Comparison of ENCODE assay signal across 9 mouse cellular contexts in the genomic region with DNA sequence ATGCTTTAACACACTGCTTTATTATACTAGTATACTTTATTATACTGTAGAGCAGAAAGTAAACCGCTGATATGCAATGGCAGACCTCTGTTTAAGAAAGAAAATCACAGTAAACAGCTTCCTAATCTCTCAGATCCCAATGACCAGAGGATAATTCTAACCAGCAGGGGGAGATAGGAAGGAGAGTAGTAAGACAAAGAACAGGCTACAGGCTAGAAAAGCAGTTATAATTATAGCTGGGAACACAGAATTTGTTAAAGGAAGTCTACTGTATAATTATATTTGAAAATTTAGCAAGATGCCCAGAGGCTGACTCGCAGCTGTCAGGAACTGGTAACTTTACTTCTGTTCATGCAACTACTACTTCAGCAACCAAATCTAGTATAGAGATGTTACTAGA.
DNase-seq lines count a peak whose midpoint lies in the region; ATAC-seq and TF ChIP-seq lines count a peak whose summit lies in the region.
"Had no signal": no experiment of that assay in that cellular context is flagged by ENCODE, and none has a peak within 500 bp of the region (broad histone marks: within the 10 kb centered on the region; RNA-seq: fewer than 3 reads in every experiment).

No protein-coding gene starts in this region.

- intact Hi-C loops in heart, postnatal 36 days (cut with DNase I): loop anchor here (1.0 to 5.0 kb wide), 2 partner anchors 66 to 177 kb away; partner anchors contain the start of gene Tbc1d5

- H3K9me3 ChIP-seq in forebrain, embryonic 13.5 days (replicated peaks): no peaks in the 10 kb centered on the region
- no peaks in the 10 kb centered on the region for H3K9me3 ChIP-seq in forebrain, embryonic 11.5 days (ENCODE audit: control insufficient read depth, low read length)
- no peaks in the 10 kb centered on the region for H3K9me3 ChIP-seq in liver, postnatal 0 days (ENCODE audit: low read length)
- no peaks in the 10 kb centered on the region for H3K9me3 ChIP-seq in midbrain, postnatal 0 days (ENCODE audit: low read length)
- H3K9me3 ChIP-seq in intestine, embryonic 16.5 days (ENCODE audit: control insufficient read depth, low read length): no peaks in the 10 kb centered on the region
- H3K9me3 ChIP-seq: lung, embryonic 15.5 days had no signal

- TF ChIP-seq CTCF in liver, postnatal 0 days (IDR thresholded peaks at IDR 0.05; ENCODE audit: low read depth): peak; percentile 56
- TF ChIP-seq CTCF in midbrain, postnatal 0 days (IDR thresholded peaks at IDR 0.05): peak; percentile 73

- TF ChIP-seq EP300 in liver, postnatal 0 days (IDR thresholded peaks at IDR 0.05; ENCODE audit: low read depth): no peak

- no peaks in the 10 kb centered on the region for H3K36me3 ChIP-seq in forebrain, embryonic 13.5 days (ENCODE audit: poor library complexity, severe bottlenecking)
- H3K36me3 ChIP-seq in forebrain, embryonic 11.5 days (ENCODE audit: control insufficient read depth, insufficient read depth, low read length): no peaks in the 10 kb centered on the region
- no peaks in the 10 kb centered on the region for H3K36me3 ChIP-seq in liver, postnatal 0 days (replicated peaks; ENCODE audit: insufficient read depth, low read length)
- H3K36me3 ChIP-seq in midbrain, postnatal 0 days (ENCODE audit: insufficient read depth, low read length): no peaks in the 10 kb centered on the region
- no peaks in the 10 kb centered on the region for H3K36me3 ChIP-seq in intestine, embryonic 16.5 days (ENCODE audit: control insufficient read depth, insufficient read depth, low read length)
- H3K36me3 ChIP-seq: lung, embryonic 15.5 days had no signal

- H3K27ac ChIP-seq in forebrain, embryonic 13.5 days: no peak overlapping the region
- no peak overlapping the region for H3K27ac ChIP-seq in forebrain, embryonic 11.5 days (ENCODE audit: low read depth, low read length)
- no peak overlapping the region for H3K27ac ChIP-seq in liver, postnatal 0 days (ENCODE audit: low read depth)
- no peak overlapping the region for H3K27ac ChIP-seq in midbrain, postnatal 0 days (ENCODE audit: low read depth, low read length)
- H3K27ac ChIP-seq in intestine, embryonic 16.5 days (ENCODE audit: low read length): no peak overlapping the region
- H3K27ac ChIP-seq: lung, embryonic 15.5 days had no signal

- no peak overlapping the region for H3K4me2 ChIP-seq in forebrain, embryonic 13.5 days
- no peak overlapping the region for H3K4me2 ChIP-seq in forebrain, embryonic 11.5 days (ENCODE audit: low read depth, low read length, severe bottlenecking)
- no peak overlapping the region for H3K4me2 ChIP-seq in liver, postnatal 0 days (ENCODE audit: low read depth, low read length)
- no peak overlapping the region for H3K4me2 ChIP-seq in midbrain, postnatal 0 days (ENCODE audit: low read depth, low read length, poor library complexity, severe bottlenecking)
- H3K4me2 ChIP-seq in intestine, embryonic 16.5 days (ENCODE audit: low read depth, low read length): no peak overlapping the region
- H3K4me2 ChIP-seq: lung, embryonic 15.5 days had no signal

- H3K27me3 ChIP-seq in forebrain, embryonic 13.5 days: no peaks in the 10 kb centered on the region
- H3K27me3 ChIP-seq in forebrain, embryonic 11.5 days (ENCODE audit: control insufficient read depth, insufficient read depth, low read length): no peaks in the 10 kb centered on the region
- H3K27me3 ChIP-seq in liver, postnatal 0 days (ENCODE audit: insufficient read depth, low read length): no peaks in the 10 kb centered on the region
- no peaks in the 10 kb centered on the region for H3K27me3 ChIP-seq in midbrain, postnatal 0 days (ENCODE audit: insufficient read depth, low read length)
- no peaks in the 10 kb centered on the region for H3K27me3 ChIP-seq in intestine, embryonic 16.5 days (replicated peaks; ENCODE audit: control insufficient read depth, insufficient read depth, low read length)
- H3K27me3 ChIP-seq: lung, embryonic 15.5 days had no signal

- DNase-seq in forebrain, embryonic 11.5 days (ENCODE audit: low spot score): no peak
- no peak for DNase-seq in liver, postnatal 0 days
- no peak for DNase-seq in liver
- peak; percentile 61 for DNase-seq in embryo, embryonic 10.5 days (ENCODE audit: low spot score)
- DNase-seq in midbrain, postnatal 0 days (ENCODE audit: low spot score): peak; percentile 59
- no peak for DNase-seq in heart, postnatal 36 days

- 51% methylated on average over 2 of the region's 2 CpGs for WGBS in forebrain, embryonic 13.5 days
- WGBS in forebrain, embryonic 11.5 days: 67% methylated on average over 2 of the region's 2 CpGs
- 58% methylated on average over 2 of the region's 2 CpGs for WGBS in liver, postnatal 0 days (ENCODE audit: insufficient replicate concordance)
- WGBS in midbrain, postnatal 0 days: 64% methylated on average over 2 of the region's 2 CpGs
- WGBS in intestine, embryonic 16.5 days: 55% methylated on average over 2 of the region's 2 CpGs

- no peaks in the 10 kb centered on the region for H3K4me1 ChIP-seq in forebrain, embryonic 13.5 days
- no peaks in the 10 kb centered on the region for H3K4me1 ChIP-seq in forebrain, embryonic 11.5 days (replicated peaks; ENCODE audit: control insufficient read depth, insufficient read depth, low read length)
- H3K4me1 ChIP-seq in liver, postnatal 0 days (ENCODE audit: insufficient read depth): no peaks in the 10 kb centered on the region
- H3K4me1 ChIP-seq in midbrain, postnatal 0 days (ENCODE audit: insufficient read depth, low read length): no peaks in the 10 kb centered on the region
- no peaks in the 10 kb centered on the region for H3K4me1 ChIP-seq in intestine, embryonic 16.5 days (ENCODE audit: control insufficient read depth, insufficient read depth, low read length)
- H3K4me1 ChIP-seq: lung, embryonic 15.5 days had no signal

- no peak overlapping the region for H3K4me3 ChIP-seq in forebrain, embryonic 13.5 days
- H3K4me3 ChIP-seq in forebrain, embryonic 11.5 days (ENCODE audit: low read depth, low read length): no peak overlapping the region
- no peak overlapping the region for H3K4me3 ChIP-seq in liver, postnatal 0 days (ENCODE audit: low read depth, low read length)
- H3K4me3 ChIP-seq in midbrain, postnatal 0 days (ENCODE audit: low read depth, low read length): no peak overlapping the region
- H3K4me3 ChIP-seq in intestine, embryonic 16.5 days (ENCODE audit: low read length): no peak overlapping the region
- H3K4me3 ChIP-seq: lung, embryonic 15.5 days had no signal

- ATAC-seq in forebrain, embryonic 13.5 days: peak; percentile 66; the same call in 1 of the 2 replicates
- no peak for ATAC-seq in forebrain, embryonic 11.5 days (replicated peaks; ENCODE audit: low FRiP score)
- no peak for ATAC-seq in liver, postnatal 0 days
- ATAC-seq in midbrain, postnatal 0 days (ENCODE audit: low FRiP score): peak; percentile 54; the same call in 1 of the 2 replicates
- no peak for ATAC-seq in intestine, embryonic 16.5 days

- H3K9ac ChIP-seq in forebrain, embryonic 13.5 days: no peak overlapping the region
- H3K9ac ChIP-seq in forebrain, embryonic 11.5 days (ENCODE audit: low read length): no peak overlapping the region
- no peak overlapping the region for H3K9ac ChIP-seq in liver, postnatal 0 days (replicated peaks)
- no peak overlapping the region for H3K9ac ChIP-seq in midbrain, postnatal 0 days (replicated peaks; ENCODE audit: low read length, poor library complexity, severe bottlenecking)
- no peak overlapping the region for H3K9ac ChIP-seq in intestine, embryonic 16.5 days (ENCODE audit: low read depth, low read length)
- H3K9ac ChIP-seq: lung, embryonic 15.5 days had no signal

Comparison
In these comparisons a context has a peak if more than half of its experiments do, and no peak if none do; other contexts are left out.
1. ATAC-seq: peak in forebrain, embryonic 13.5 days (single experiment) and midbrain, postnatal 0 days (single experiment); none in forebrain, embryonic 11.5 days (single experiment), liver, postnatal 0 days (single experiment) and intestine, embryonic 16.5 days (single experiment).
2. DNase-seq: peak in embryo, embryonic 10.5 days (single experiment) and midbrain, postnatal 0 days (single experiment); none in forebrain, embryonic 11.5 days (single experiment), liver, postnatal 0 days (single experiment), liver (single experiment) and heart, postnatal 36 days (0 of 2).